Mouse (Mus musculus): ENCODE measurements around the gene Riox1. TPM values are rescaled to one million over a fixed set of nuclear protein-coding genes. Genes with fewer than 3 reads are reported as not detected.

The Riox1 gene
- total RNA-seq, 2 experiments from 2014 or later, result 3.2 to 4.3 TPM

- no peak for DNase-seq
These were observed 474 bp upstream of the Riox1 start for GRCm38 (mm10) chr12:83949776-83950492.

- peak; percentile 47 for DNase-seq
These were observed 663 bp downstream of the Riox1 start for GRCm38 (mm10) chr12:83950840-83951701.

- DNase-seq, result no peak
These were observed 1.5 kb downstream of the Riox1 start for GRCm38 (mm10) chr12:83951711-83952575.

- no peak for DNase-seq
These were observed 7.9 kb downstream of the Riox1 start for GRCm38 (mm10) chr12:83958278-83958677.

- DNase-seq, result no peak
These were observed 14.8 kb downstream of the Riox1 start for GRCm38 (mm10) chr12:83965235-83965634.

- no peak for DNase-seq
These were observed 21.7 kb downstream of the Riox1 start for GRCm38 (mm10) chr12:83972117-83972516.

- DNase-seq, result no peak
These were observed 28.5 kb downstream of the Riox1 start for GRCm38 (mm10) chr12:83978862-83979261.

GRCm38 (mm10) chr12:83981615-83982014 is 31.2 kb downstream of the Riox1 start:
- DNase-seq, result no peak

- DNase-seq, result no peak
These were observed 34.3 kb downstream of the Riox1 start, which contains the start of gene Heatr4 for GRCm38 (mm10) chr12:83984752-83985151. Gene Heatr4 (minus strand): TSS chr12:83984852.

- no peak for DNase-seq
These were observed 36.8 kb downstream of the Riox1 start for GRCm38 (mm10) chr12:83987242-83987582.

GRCm38 (mm10) chr12:83987583-83988441 is 37.4 kb downstream of the Riox1 start, which contains the start of gene Acot2:
Gene Acot2 (plus strand): TSS chr12:83987861.
- DNase-seq, result peak; percentile 73

- no peak for DNase-seq
These were observed 38.1 kb downstream of the Riox1 start for GRCm38 (mm10) chr12:83988483-83988882.

GRCm38 (mm10) chr12:83989378-83989777 is 39.0 kb downstream of the Riox1 start:
- no peak for DNase-seq

- no peak for DNase-seq
These were observed 46.8 kb downstream of the Riox1 start for GRCm38 (mm10) chr12:83997221-83997620.

- no peak for DNase-seq
These were observed 48.1 kb downstream of the Riox1 start for GRCm38 (mm10) chr12:83998341-83999107.

- peak; percentile 51 for DNase-seq
These were observed 48.8 kb downstream of the Riox1 start for GRCm38 (mm10) chr12:83999237-83999636.

- DNase-seq, result no peak
These were observed 50.0 kb downstream of the Riox1 start for GRCm38 (mm10) chr12:84000418-84000817.

Measured in gastrocnemius, postnatal 10 days (tissue).